Mouse (Mus musculus): ENCODE measurements around the gene Krt1.

Krt1 gene

DNA sequence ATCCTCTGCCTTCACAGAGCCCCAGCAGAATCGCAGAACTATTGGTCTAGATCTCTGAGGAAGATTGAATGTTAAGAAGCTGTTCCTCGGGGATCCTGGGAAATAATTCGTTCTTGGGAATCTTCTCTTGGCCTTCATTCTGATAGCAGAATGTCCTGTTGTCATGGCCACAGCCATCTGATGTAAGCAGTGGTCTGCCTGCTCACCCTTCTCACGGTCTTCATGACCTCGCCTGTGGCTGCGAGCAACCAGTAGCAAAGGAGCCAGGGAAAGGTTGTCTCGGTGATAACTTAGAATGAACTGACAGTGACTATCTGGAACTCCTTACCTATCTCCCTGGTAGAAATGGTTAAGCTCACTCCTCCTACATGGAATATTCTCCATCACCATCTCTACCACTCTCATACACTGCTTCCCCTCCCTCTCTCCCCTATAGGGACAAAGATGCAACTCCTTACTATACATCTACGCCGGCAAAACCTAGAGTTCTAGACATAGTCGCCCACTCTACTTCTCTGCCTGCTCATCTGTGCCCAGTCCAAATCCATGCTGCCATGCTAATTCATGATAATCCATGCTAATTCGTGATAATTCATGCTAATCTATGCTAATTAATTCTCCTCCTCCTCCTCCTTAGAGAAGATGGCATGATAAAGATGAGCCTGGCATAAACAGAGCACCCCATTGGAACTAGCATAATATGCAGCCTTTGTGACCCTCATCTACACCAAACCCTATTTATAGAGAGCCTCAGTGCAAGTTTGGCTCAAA is 47.4 kb downstream of the Krt1 start:
- no peak for DNase-seq (ENCODE audit: low read depth, low spot score)

DNA sequence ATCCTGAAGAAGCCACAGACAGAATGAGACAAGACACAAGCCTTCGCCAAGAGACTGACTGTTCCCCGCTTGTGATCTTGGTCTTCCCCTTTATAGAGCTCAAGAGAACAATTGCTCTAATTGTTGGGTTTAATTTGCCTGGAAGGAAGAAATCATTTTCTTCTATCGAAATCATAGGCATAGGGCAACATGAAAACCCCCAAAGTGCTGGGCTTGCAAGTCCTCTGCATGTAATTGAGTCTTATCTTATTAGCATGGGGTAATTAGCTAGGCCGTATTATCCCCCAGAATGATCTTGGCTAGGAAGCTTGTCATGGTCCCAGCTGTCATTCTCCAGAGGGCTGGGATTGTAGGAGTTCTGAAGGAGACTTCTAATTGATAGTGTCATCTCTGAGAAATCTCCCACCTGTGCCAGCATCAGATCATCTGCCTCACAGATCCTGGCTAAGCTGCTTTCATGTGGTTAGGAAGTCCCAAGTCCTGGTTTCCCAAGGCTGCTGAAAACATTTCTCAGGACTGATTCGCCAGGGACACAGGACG is 48.2 kb downstream of the Krt1 start, which contains the start of gene Krt73:
TSS of gene Krt73 (minus strand) at position 51 of the 540 bp plus-strand sequence.
- DNase-seq (ENCODE audit: low read depth, low spot score): no peak
